In the genomic region with DNA sequence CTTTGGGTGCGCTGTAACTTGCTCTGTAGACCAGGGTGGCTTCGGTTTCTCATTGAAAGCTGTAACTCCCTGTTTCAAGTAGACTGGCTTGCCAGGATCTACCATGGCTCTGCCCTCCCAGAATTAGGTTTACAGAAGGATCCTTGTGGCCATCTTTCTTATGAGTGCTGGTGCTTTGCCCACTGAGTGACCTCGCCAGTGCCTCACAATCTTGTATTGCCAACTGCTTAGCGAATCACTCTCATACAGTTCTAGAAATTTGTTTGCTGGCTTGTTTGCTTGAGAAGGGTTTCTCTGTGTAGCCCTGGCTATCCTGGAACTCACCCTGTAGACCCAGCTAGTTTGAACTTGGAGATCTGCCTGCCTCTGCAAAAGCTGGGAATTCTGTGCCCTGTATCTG, we compare ENCODE assay signal across 15 mouse cellular contexts.
"Had no signal": no experiment of that assay in that cellular context is flagged by ENCODE, and none has a peak within 500 bp of the region (broad histone marks: within the 10 kb centered on the region; RNA-seq: fewer than 3 reads in every experiment).

No protein-coding gene starts in this region.

- ATAC-seq: liver, embryonic 12.5 days had no signal

- H3K4me3 ChIP-seq: limb, embryonic 15.5 days; liver, embryonic 12.5 days; midbrain, embryonic 10.5 days; myocyte; neural tube, embryonic 15.5 days; stomach, embryonic 15.5 days had no signal

- H3K27ac ChIP-seq: kidney, postnatal 0 days; liver, embryonic 12.5 days had no signal

- H3K36me3 ChIP-seq: limb, embryonic 15.5 days; liver, embryonic 12.5 days; midbrain, embryonic 10.5 days; neural tube, embryonic 15.5 days; stomach, embryonic 15.5 days had no signal

- H3K4me2 ChIP-seq: limb, embryonic 15.5 days; liver, embryonic 12.5 days; neural tube, embryonic 15.5 days; stomach, embryonic 15.5 days had no signal

- H3K9me3 ChIP-seq: limb, embryonic 15.5 days; liver, embryonic 12.5 days; midbrain, embryonic 10.5 days; neural tube, embryonic 15.5 days; stomach, embryonic 15.5 days had no signal

- DNase-seq: kidney, adult 11 months; kidney, adult 9 months; kidney, postnatal 36 days; layer of hippocampus, adult 9-11 months; layer of hippocampus, postnatal 36 days; left cerebral cortex, postnatal 4 days; midbrain, embryonic 14.5 days; right cerebral cortex, postnatal 4 days had no signal

- H3K9ac ChIP-seq: limb, embryonic 15.5 days; liver, embryonic 12.5 days; neural tube, embryonic 15.5 days; stomach, embryonic 15.5 days had no signal

- H3K27me3 ChIP-seq: limb, embryonic 15.5 days; liver, embryonic 12.5 days; neural tube, embryonic 15.5 days; stomach, embryonic 15.5 days had no signal
